Mouse (Mus musculus) forebrain, embryonic 14.5 days (tissue): ENCODE measurements around the gene Pfkl. TPM values are rescaled to one million over a fixed set of nuclear protein-coding genes. Genes with fewer than 3 reads are reported as not detected.
A peak's percentile ranks its signal among the peaks of the same experiment; 100 is the strongest.

Experiments used
- ATAC-seq: fragments of 200-750 bp; cut with Nextera tagmentation; 2 replicates; pipeline ENCODE4 v1.8.0; 2017; ENCODE audit warnings: mild to moderate bottlenecking, moderate library complexity
- DNase-seq: peaks from one replicate; pipeline ENCODE4 v3.0.0-alpha.2; 2015; ENCODE audit warnings: low spot score
- H3K27ac ChIP-seq: fragments of 300-500 bp; sonication (generic); 2 replicates; pipeline ENCODE4 v1.5.1; 2014; ENCODE audit warnings: low read depth, mild to moderate bottlenecking, control low read depth, low read length, moderate library complexity
- H3K27me3 ChIP-seq: fragments of 300-500 bp; sonication (generic); replicated peaks from 2 replicates; pipeline ENCODE4 v1.6.1; 2014; ENCODE audit warnings: low read length, control low read depth, mixed read lengths; ENCODE audit not compliant: control insufficient read depth, insufficient read depth
- H3K36me3 ChIP-seq: fragments of 300-500 bp; sonication (generic); 2 replicates; pipeline ENCODE4 v1.6.1; 2014; ENCODE audit warnings: low read length, control low read depth; ENCODE audit not compliant: control insufficient read depth, insufficient read depth
- H3K4me1 ChIP-seq: fragments of 300-500 bp; sonication (generic); 2 replicates; pipeline ENCODE4 v1.6.1; 2014; ENCODE audit warnings: antibody characterized with exemption, low read length, control low read depth; ENCODE audit not compliant: control insufficient read depth, insufficient read depth
- H3K4me2 ChIP-seq: fragments of 300-500 bp; sonication (generic); 2 replicates; pipeline ENCODE4 v1.6.1; 2014; ENCODE audit warnings: mild to moderate bottlenecking, control low read depth, low read length
- H3K4me3 ChIP-seq: fragments of 300-500 bp; sonication (generic); 2 replicates; pipeline ENCODE4 v1.5.1; 2014; ENCODE audit warnings: low read depth, low read length, control low read depth
- H3K9ac ChIP-seq: fragments of 300-500 bp; sonication (generic); 2 replicates; pipeline ENCODE4 v1.6.1; 2014; ENCODE audit warnings: mild to moderate bottlenecking, low read length, control low read depth, moderate library complexity
- H3K9me3 ChIP-seq: fragments of 300-500 bp; sonication (generic); replicated peaks from 2 replicates; pipeline ENCODE4 v1.6.1; 2016; ENCODE audit warnings: low read length, control low read depth, mixed read lengths; ENCODE audit not compliant: control insufficient read depth
- WGBS: fragments of 180-500 bp; shearing (Covaris S2); extraction: QIAGEN DNeasy Blood & Tissue Kit; methylation state at CpG from one replicate; pipeline ENCODE4 v1.1.7; 2014; 5-methylcytosine and 5-hydroxymethylcytosine counted together
- polyA plus RNA-seq: library from polyadenylated mRNA; unstranded; fragments of >200 nt; fragmentation: Nextera tagmentation; extraction: Ambion mirVana; gene quantifications from 2 replicates; pipeline ENCODE4 v1.2.1, GENCODE M21; 2014

Gene Pfkl
- 77.0 and 91.6 TPM in 2 replicates for polyA plus RNA-seq

- Histone ChIP-seq H3K4me1 (peaks cover 14% of the 10 kb centered on the region), H3K27me3 (no peaks in the 10 kb centered on the region), H3K27ac (peak within 1 kb of the TSS; percentile 93), H3K36me3 (no peaks in the 10 kb centered on the region), H3K9me3 (no peaks in the 10 kb centered on the region), H3K4me3 (peak within 1 kb of the TSS; percentile 75), H3K9ac (peak within 1 kb of the TSS; percentile 88), H3K4me2 (peak within 1 kb of the TSS; percentile 61)
- under 1% methylated on average over 9 of the region's 9 CpGs for WGBS
- DNase-seq (no peak), ATAC-seq (peak; percentile 18)
These were observed at the start of gene Pfkl for GRCm38 (mm10) chr10:78009945-78010293. Gene Pfkl, minus strand, starts transcription at chr10:78010083.

GRCm38 (mm10) chr10:78057056-78057455 is 47.2 kb upstream of the Pfkl start:
- Histone ChIP-seq H3K4me1 (no peaks in the 10 kb centered on the region), H3K9me3 (no peaks in the 10 kb centered on the region), H3K9ac (no peak overlapping the region), H3K27me3 (no peaks in the 10 kb centered on the region), H3K27ac (no peak overlapping the region), H3K4me2 (no peak overlapping the region), H3K36me3 (no peaks in the 10 kb centered on the region), H3K4me3 (no peak overlapping the region)
- no peak for ATAC-seq
- 86% methylated on average over 8 of the region's 8 CpGs for WGBS
- no peak for DNase-seq

GRCm38 (mm10) chr10:78054633-78055565 is 45.0 kb upstream of the Pfkl start:
- Histone ChIP-seq H3K9me3 (no peaks in the 10 kb centered on the region), H3K9ac (no peak overlapping the region), H3K36me3 (no peaks in the 10 kb centered on the region), H3K27me3 (no peaks in the 10 kb centered on the region), H3K4me2 (no peak overlapping the region), H3K4me3 (no peak overlapping the region), H3K4me1 (no peaks in the 10 kb centered on the region), H3K27ac (no peak overlapping the region)
- DNase-seq (no peak), ATAC-seq (no peak)
- WGBS, result 74% methylated on average over 19 of the region's 19 CpGs

GRCm38 (mm10) chr10:78049519-78050035 is 39.7 kb upstream of the Pfkl start:
- no peak overlapping the region for H3K27ac ChIP-seq
- no peaks in the 10 kb centered on the region for H3K36me3 ChIP-seq
- H3K4me1 ChIP-seq, result no peaks in the 10 kb centered on the region
- H3K9me3 ChIP-seq, result no peaks in the 10 kb centered on the region
- H3K4me3 ChIP-seq, result no peak overlapping the region
- DNase-seq, result no peak
- H3K4me2 ChIP-seq, result no peak overlapping the region
- H3K27me3 ChIP-seq, result no peaks in the 10 kb centered on the region
- ATAC-seq, result no peak
- no peak overlapping the region for H3K9ac ChIP-seq
- 62% methylated on average over 11 of the region's 11 CpGs for WGBS

- no peak overlapping the region for H3K9ac ChIP-seq
- H3K36me3 ChIP-seq, result no peaks in the 10 kb centered on the region
- WGBS, result 87% methylated on average over 9 of the region's 10 CpGs
- H3K4me2 ChIP-seq, result no peak overlapping the region
- H3K9me3 ChIP-seq, result no peaks in the 10 kb centered on the region
- ATAC-seq (no peak), DNase-seq (no peak)
- H3K27ac ChIP-seq, result no peak overlapping the region
- H3K27me3 ChIP-seq, result no peaks in the 10 kb centered on the region
- H3K4me3 ChIP-seq, result no peak overlapping the region
- no peaks in the 10 kb centered on the region for H3K4me1 ChIP-seq
These were observed 38.3 kb upstream of the Pfkl start for GRCm38 (mm10) chr10:78048061-78048730.

- Histone ChIP-seq H3K4me3 (no peak overlapping the region), H3K9ac (no peak overlapping the region), H3K9me3 (no peaks in the 10 kb centered on the region), H3K36me3 (no peaks in the 10 kb centered on the region), H3K27ac (no peak overlapping the region), H3K4me1 (no peaks in the 10 kb centered on the region), H3K4me2 (no peak overlapping the region), H3K27me3 (no peaks in the 10 kb centered on the region)
- 87% methylated on average over 4 of the region's 4 CpGs for WGBS
- ATAC-seq (no peak), DNase-seq (no peak)
These were observed 36.5 kb upstream of the Pfkl start for GRCm38 (mm10) chr10:78046388-78046787.

- Histone ChIP-seq H3K4me2 (no peak overlapping the region), H3K27ac (no peak overlapping the region), H3K9ac (no peak overlapping the region), H3K4me1 (no peaks in the 10 kb centered on the region), H3K4me3 (no peak overlapping the region), H3K36me3 (no peaks in the 10 kb centered on the region), H3K27me3 (no peaks in the 10 kb centered on the region), H3K9me3 (no peaks in the 10 kb centered on the region)
- ATAC-seq (no peak), DNase-seq (no peak)
- 56% methylated on average over 1 of the region's 1 CpGs for WGBS
These were observed 34.6 kb upstream of the Pfkl start for GRCm38 (mm10) chr10:78044531-78044930.

GRCm38 (mm10) chr10:78043406-78043836 is 33.5 kb upstream of the Pfkl start, which contains the start of gene Aire:
Gene Aire, minus strand, starts transcription at chr10:78043610.
- H3K9ac ChIP-seq, result peak within 1 kb of the TSS; percentile 32; the same call in 1 of the 2 replicates
- 2% methylated on average over 27 of the region's 27 CpGs for WGBS

More at GRCm38 (mm10) chr10:78043406-78043836, 33.5 kb upstream of the Pfkl start, which contains the start of gene Aire:
- Histone ChIP-seq H3K36me3 (no peaks in the 10 kb centered on the region), H3K27me3 (no peaks in the 10 kb centered on the region), H3K4me2 (peak within 1 kb of the TSS; percentile 46), H3K27ac (no peak within 1 kb of the TSS), H3K9me3 (no peaks in the 10 kb centered on the region), H3K4me3 (peak within 1 kb of the TSS; percentile 17), H3K4me1 (no peaks in the 10 kb centered on the region)
- DNase-seq (peak; percentile 78), ATAC-seq (peak; percentile 84)
